Mouse (Mus musculus) stomach, postnatal 0 days (tissue): ENCODE results near the gene Glipr1.

Experiments used
- CTCF ChIP-seq: IDR thresholded peaks from 2 replicates; pipeline ENCODE4 v1.5.1; 2016; ENCODE audit warnings: antibody characterized with exemption, low read depth, mild to moderate bottlenecking, moderate library complexity
- EP300 ChIP-seq: optimal IDR thresholded peaks from 2 replicates; pipeline ENCODE3; 2016; ENCODE audit warnings: antibody characterized with exemption

- no peak for TF ChIP-seq CTCF
- TF ChIP-seq EP300 = no peak
Observed at GRCm38 (mm10) chr10:111949008-111949407, 53.4 kb downstream of the Glipr1 start.
